8 mouse cellular contexts compared by ENCODE assay signal in the genomic region with DNA sequence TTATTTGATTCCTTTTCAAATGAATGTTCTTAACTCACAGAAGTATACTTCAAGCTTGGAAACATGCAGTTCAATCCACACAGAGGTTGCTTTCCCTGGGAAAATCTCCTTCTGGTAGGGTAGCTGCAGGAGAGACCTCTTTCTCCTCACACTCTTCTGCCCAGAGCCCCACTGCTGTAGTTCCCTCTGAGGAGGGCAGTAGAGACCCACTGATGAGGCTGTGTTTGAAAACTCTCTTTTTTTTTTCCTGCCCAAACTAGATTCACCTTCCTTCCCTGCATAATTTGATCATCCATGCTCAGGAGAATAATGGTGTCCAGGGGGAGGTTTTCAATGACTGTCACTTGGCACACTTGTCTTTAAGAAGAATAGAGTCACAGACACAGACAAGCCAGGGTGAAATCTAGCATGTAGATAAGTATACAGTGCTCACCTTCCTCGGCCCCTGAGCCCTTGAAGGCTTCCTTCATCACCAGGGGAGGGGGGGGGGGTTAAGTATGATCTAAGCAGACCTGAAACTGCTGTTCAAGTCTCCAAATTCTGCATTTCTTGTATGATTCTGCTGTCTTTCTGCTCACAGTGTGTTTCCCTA.
DNase-seq lines count a peak whose midpoint lies in the region; ATAC-seq and TF ChIP-seq lines count a peak whose summit lies in the region.

No protein-coding gene starts in this region.

- no peak overlapping the region for H3K27ac ChIP-seq in intestine, postnatal 0 days (ENCODE audit: low read depth, low read length)
- no peak overlapping the region for H3K27ac ChIP-seq in intestine, embryonic 16.5 days (ENCODE audit: low read length)

- 57% methylated on average over 1 of the region's 1 CpGs for WGBS in intestine, postnatal 0 days
- 68% methylated on average over 1 of the region's 1 CpGs for WGBS in intestine, embryonic 16.5 days

- peak; percentile 58 for TF ChIP-seq CTCF in intestine, postnatal 0 days (IDR thresholded peaks at IDR 0.05; ENCODE audit: low read depth)

- DNase-seq in right cerebral cortex, postnatal 14 days: peak; percentile 21
- no peak for DNase-seq in right cerebral cortex, adult 18-20 months
- DNase-seq in gastrocnemius, postnatal 14 days: peak; percentile 9
- peak; percentile 57 for DNase-seq in retina, postnatal 1 day
- no peak for DNase-seq in thymus, postnatal 14 days
- no peak for DNase-seq in adrenal gland, adult 2 months

- intact Hi-C loops in gastrocnemius, postnatal 14 days (cut with DNase I; ENCODE audit: low total_unique reads): no loop called here

- H3K9ac ChIP-seq in intestine, postnatal 0 days (ENCODE audit: low read depth, low read length): no peak overlapping the region
- no peak overlapping the region for H3K9ac ChIP-seq in intestine, embryonic 16.5 days (ENCODE audit: low read depth, low read length)

- H3K4me3 ChIP-seq in intestine, postnatal 0 days (ENCODE audit: low read depth, low read length): no peak overlapping the region
- no peak overlapping the region for H3K4me3 ChIP-seq in intestine, embryonic 16.5 days (ENCODE audit: low read length)

- no peaks in the 10 kb centered on the region for H3K36me3 ChIP-seq in intestine, postnatal 0 days (ENCODE audit: control insufficient read depth, insufficient read depth)
- H3K36me3 ChIP-seq in intestine, embryonic 16.5 days (ENCODE audit: control insufficient read depth, insufficient read depth, low read length): no peaks in the 10 kb centered on the region

- no peak for ATAC-seq in intestine, postnatal 0 days
- no peak for ATAC-seq in intestine, embryonic 16.5 days

- H3K4me2 ChIP-seq in intestine, postnatal 0 days (replicated peaks; ENCODE audit: low read depth): no peak overlapping the region
- no peak overlapping the region for H3K4me2 ChIP-seq in intestine, embryonic 16.5 days (ENCODE audit: low read depth, low read length)

- H3K4me1 ChIP-seq in intestine, postnatal 0 days (replicated peaks; ENCODE audit: control insufficient read depth, insufficient read depth, low read length): no peaks in the 10 kb centered on the region
- no peaks in the 10 kb centered on the region for H3K4me1 ChIP-seq in intestine, embryonic 16.5 days (ENCODE audit: control insufficient read depth, insufficient read depth, low read length)

- H3K27me3 ChIP-seq in intestine, postnatal 0 days (replicated peaks; ENCODE audit: control insufficient read depth, insufficient read depth, low read length): no peaks in the 10 kb centered on the region
- H3K27me3 ChIP-seq in intestine, embryonic 16.5 days (replicated peaks; ENCODE audit: control insufficient read depth, insufficient read depth, low read length): no peaks in the 10 kb centered on the region

- no peaks in the 10 kb centered on the region for H3K9me3 ChIP-seq in intestine, postnatal 0 days (ENCODE audit: control insufficient read depth)
- no peaks in the 10 kb centered on the region for H3K9me3 ChIP-seq in intestine, embryonic 16.5 days (ENCODE audit: control insufficient read depth, low read length)

Comparison
In these comparisons a context has a peak if more than half of its experiments do, and no peak if none do; other contexts are left out.
1. DNase-seq: peak in right cerebral cortex, postnatal 14 days (single experiment), gastrocnemius, postnatal 14 days (single experiment) and retina, postnatal 1 day (single experiment); none in right cerebral cortex, adult 18-20 months (single experiment), thymus, postnatal 14 days (single experiment) and adrenal gland, adult 2 months (single experiment).